Mouse (Mus musculus) stomach, embryonic 16.5 days (tissue): ENCODE results near the gene Tenm3. TPM values are rescaled to one million over a fixed set of nuclear protein-coding genes. Genes with fewer than 3 reads are reported as not detected.

Experiments
- ATAC-seq: fragments of 200-750 bp; cut with Nextera tagmentation; 2 replicates; pipeline ENCODE4 v1.8.0; 2017; ENCODE audit warnings: moderate number of reproducible peaks, moderate TSS enrichment; ENCODE audit not compliant: insufficient read depth, low FRiP score
- H3K27ac ChIP-seq: fragments of 300-500 bp; sonication (generic); 2 replicates; pipeline ENCODE4 v1.5.1; 2014; ENCODE audit warnings: low read length
- H3K27me3 ChIP-seq: fragments of 300-500 bp; sonication (generic); 2 replicates; pipeline ENCODE4 v1.6.1; 2014; ENCODE audit warnings: low read length, control low read depth, mixed read lengths; ENCODE audit not compliant: control insufficient read depth, insufficient read depth
- H3K36me3 ChIP-seq: fragments of 300-500 bp; sonication (generic); 2 replicates; pipeline ENCODE4 v1.6.1; 2014; ENCODE audit warnings: low read length; ENCODE audit not compliant: control insufficient read depth, insufficient read depth
- H3K4me1 ChIP-seq: fragments of 300-500 bp; sonication (generic); 2 replicates; pipeline ENCODE4 v1.6.1; 2014; ENCODE audit warnings: low read length, control low read depth, mixed read lengths; ENCODE audit not compliant: control insufficient read depth, insufficient read depth
- H3K4me2 ChIP-seq: fragments of 300-500 bp; sonication (generic); 2 replicates; pipeline ENCODE4 v1.6.1; 2014; ENCODE audit warnings: low read depth, low read length, mixed read lengths
- H3K4me3 ChIP-seq: fragments of 300-500 bp; sonication (generic); replicated peaks from 2 replicates; pipeline ENCODE4 v1.5.1; 2014; ENCODE audit warnings: mild to moderate bottlenecking, low read length
- H3K9ac ChIP-seq: fragments of 300-500 bp; sonication (generic); 2 replicates; pipeline ENCODE4 v1.6.1; 2014; ENCODE audit warnings: low read length
- H3K9me3 ChIP-seq: fragments of 300-500 bp; sonication (generic); replicated peaks from 2 replicates; pipeline ENCODE4 v1.6.1; 2016; ENCODE audit warnings: low read length, control low read depth; ENCODE audit not compliant: control insufficient read depth
- WGBS: fragments of 180-500 bp; shearing (Covaris S2); extraction: QIAGEN DNeasy Blood & Tissue Kit; methylation state at CpG from one replicate; pipeline ENCODE4 v1.1.7; 2014; 5-methylcytosine and 5-hydroxymethylcytosine counted together
- polyA plus RNA-seq: library from polyadenylated mRNA; unstranded; fragments of >200 nt; fragmentation: Nextera tagmentation; extraction: Ambion mirVana; gene quantifications from 2 replicates; pipeline ENCODE4 v1.2.1, GENCODE M21; 2015

The Tenm3 gene
- polyA plus RNA-seq, 1 experiment from 2014 or later = 12.5 TPM

DNA sequence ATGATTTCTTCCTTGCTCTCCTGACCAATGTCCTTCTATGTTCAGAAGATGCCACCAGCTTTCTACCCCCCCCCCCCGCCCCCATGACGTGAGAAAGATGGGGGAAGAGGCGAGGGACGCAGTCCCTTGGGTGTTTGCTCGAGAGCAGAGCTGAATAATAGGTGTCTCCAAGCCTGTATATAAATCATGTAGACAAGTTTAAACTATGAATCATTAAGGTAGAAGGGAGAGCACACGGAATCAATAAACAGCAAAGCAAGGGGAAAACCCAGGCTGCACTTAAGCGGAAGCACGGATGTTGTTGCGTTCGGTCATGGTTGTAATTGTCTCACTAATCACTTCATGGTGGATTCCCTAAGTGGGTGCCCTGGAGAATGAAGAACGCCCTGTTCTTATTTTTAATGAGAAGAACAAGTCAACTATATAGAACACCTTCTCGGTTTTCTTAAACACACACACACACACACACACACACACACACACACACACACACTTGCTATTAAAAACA is 638.9 kb downstream of the Tenm3 start:
- Histone ChIP-seq H3K4me1 (no peaks in the 10 kb centered on the region; the same call in 1 of the 2 replicates), H3K4me3 (no peak overlapping the region), H3K9ac (no peak overlapping the region), H3K27me3 (no peaks in the 10 kb centered on the region), H3K36me3 (no peaks in the 10 kb centered on the region), H3K27ac (no peak overlapping the region), H3K4me2 (no peak overlapping the region), H3K9me3 (no peaks in the 10 kb centered on the region)
- WGBS = 47% methylated on average over 12 of the region's 12 CpGs
- ATAC-seq = no peak

DNA sequence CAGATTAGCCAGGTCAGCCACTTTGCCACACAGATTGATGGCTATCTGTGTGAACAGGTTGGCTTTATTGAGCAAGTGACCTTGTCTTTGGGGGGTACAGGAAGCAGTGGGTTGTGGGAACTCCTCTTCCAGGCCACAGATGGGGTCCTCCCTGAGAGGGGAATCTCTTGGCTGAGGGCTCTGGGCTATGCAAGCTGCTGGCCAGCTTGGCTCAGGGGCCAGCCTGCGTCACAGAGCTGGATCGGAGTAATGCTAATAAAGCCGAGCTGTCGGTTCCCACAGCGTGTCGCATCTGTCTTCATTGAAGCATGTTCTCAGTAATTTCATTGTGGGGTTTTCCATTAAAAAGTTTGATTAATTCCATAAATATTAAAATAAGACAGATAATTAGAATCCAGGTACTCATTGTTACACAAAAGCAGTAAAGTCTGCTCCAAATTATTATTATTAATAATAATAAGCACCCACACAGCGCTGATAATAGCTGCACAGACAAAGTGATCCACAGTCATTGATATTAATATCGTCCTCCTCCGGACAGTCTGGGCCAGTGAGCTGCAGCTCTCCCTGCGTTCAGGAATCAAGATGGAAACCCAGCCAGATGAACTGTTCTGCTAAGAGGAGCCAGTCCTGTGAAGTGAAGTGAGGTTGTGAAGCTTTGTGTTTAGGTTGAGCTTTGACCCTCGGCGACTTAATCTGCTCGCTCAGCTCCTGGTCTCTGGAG is 639.5 kb downstream of the Tenm3 start:
- WGBS = 62% methylated on average over 13 of the region's 13 CpGs

DNA sequence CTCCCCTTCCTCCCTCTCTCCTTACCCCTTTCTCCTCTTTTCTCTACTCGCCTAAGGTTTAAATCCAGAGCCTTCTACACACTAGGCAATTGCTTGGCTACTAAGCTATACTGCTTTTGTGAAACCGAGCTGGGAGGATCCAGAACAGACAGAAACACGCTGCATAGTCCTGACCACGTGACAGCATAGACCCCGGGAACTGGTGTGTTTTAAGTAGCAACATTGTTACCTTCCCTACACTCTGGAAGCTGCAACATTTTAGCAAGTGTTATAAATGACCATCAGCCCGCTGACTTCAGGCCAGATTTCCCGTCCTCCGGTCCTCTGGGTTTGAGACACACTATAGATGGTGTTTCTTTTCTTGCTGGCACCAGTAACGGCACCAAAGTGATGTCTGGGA is 640.1 kb downstream of the Tenm3 start:
- no peak overlapping the region for H3K4me2 ChIP-seq
- WGBS = 60% methylated on average over 9 of the region's 9 CpGs
- no peaks in the 10 kb centered on the region for H3K27me3 ChIP-seq
- H3K36me3 ChIP-seq = no peaks in the 10 kb centered on the region
- no peak for ATAC-seq
- no peaks in the 10 kb centered on the region for H3K9me3 ChIP-seq
- H3K4me3 ChIP-seq = no peak overlapping the region
- no peak overlapping the region for H3K9ac ChIP-seq
- H3K27ac ChIP-seq = no peak overlapping the region
- H3K4me1 ChIP-seq = no peaks in the 10 kb centered on the region; the same call in 1 of the 2 replicates

More for the DNA sequence above, 639.5 kb downstream of the Tenm3 start:
- no peaks in the 10 kb centered on the region for H3K27me3 ChIP-seq
- ATAC-seq = no peak
- no peaks in the 10 kb centered on the region for H3K9me3 ChIP-seq
- no peak overlapping the region for H3K9ac ChIP-seq
- H3K27ac ChIP-seq = no peak overlapping the region
- H3K4me3 ChIP-seq = no peak overlapping the region
- no peaks in the 10 kb centered on the region for H3K36me3 ChIP-seq
- H3K4me2 ChIP-seq = no peak overlapping the region
- no peaks in the 10 kb centered on the region; the same call in 1 of the 2 replicates for H3K4me1 ChIP-seq

DNA sequence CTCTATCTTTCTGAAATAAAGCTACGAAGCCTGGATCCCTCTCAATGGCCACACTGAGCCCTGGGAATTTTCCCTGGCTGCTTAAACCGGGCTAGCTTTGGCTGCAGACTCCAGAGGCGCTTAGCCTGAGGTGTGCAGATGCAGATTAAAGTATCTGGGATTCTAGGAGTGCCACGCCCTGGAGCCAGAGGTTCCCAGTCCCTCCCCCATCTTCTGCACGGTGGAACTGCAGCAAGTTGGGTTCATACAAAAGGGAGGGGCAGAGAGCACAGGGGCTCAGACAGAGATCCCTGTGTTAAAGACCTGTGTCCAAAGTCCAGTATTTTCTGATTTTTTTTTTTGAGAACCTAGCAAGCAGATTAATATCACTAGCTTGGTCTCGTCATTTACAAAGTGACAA is 640.6 kb downstream of the Tenm3 start:
- WGBS = 55% methylated on average over 6 of the region's 6 CpGs

DNA sequence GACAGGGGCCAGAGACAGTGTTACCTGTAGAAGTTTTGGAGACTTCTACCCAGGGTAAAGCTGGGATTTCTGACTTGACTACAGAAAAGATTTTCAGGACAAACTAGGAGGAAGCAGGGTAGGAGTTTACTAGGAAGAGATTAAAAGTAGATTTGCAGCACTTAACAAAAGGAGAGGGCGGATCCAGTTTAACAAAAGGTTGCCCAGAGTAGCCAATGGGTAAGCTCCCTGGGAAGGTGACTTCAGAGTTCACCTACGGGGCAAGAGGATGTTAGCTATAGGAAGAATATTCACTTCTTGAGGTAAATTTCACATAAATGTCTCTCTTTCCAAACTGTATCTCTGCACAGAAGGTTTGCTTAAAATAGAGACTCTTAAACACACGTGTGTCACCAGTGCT is 641.1 kb downstream of the Tenm3 start:
- Histone ChIP-seq H3K4me3 (no peak overlapping the region), H3K4me1 (no peaks in the 10 kb centered on the region; the same call in 1 of the 2 replicates), H3K9me3 (no peaks in the 10 kb centered on the region), H3K36me3 (no peaks in the 10 kb centered on the region), H3K9ac (no peak overlapping the region), H3K27me3 (no peaks in the 10 kb centered on the region), H3K4me2 (no peak overlapping the region), H3K27ac (no peak overlapping the region)
- WGBS = 66% methylated on average over 3 of the region's 3 CpGs
- no peak for ATAC-seq

More for the DNA sequence above, 640.6 kb downstream of the Tenm3 start:
- Histone ChIP-seq H3K4me3 (no peak overlapping the region), H3K27ac (no peak overlapping the region), H3K9me3 (no peaks in the 10 kb centered on the region), H3K27me3 (no peaks in the 10 kb centered on the region), H3K9ac (no peak overlapping the region), H3K4me1 (no peaks in the 10 kb centered on the region; the same call in 1 of the 2 replicates), H3K4me2 (no peak overlapping the region), H3K36me3 (no peaks in the 10 kb centered on the region)
- no peak for ATAC-seq

DNA sequence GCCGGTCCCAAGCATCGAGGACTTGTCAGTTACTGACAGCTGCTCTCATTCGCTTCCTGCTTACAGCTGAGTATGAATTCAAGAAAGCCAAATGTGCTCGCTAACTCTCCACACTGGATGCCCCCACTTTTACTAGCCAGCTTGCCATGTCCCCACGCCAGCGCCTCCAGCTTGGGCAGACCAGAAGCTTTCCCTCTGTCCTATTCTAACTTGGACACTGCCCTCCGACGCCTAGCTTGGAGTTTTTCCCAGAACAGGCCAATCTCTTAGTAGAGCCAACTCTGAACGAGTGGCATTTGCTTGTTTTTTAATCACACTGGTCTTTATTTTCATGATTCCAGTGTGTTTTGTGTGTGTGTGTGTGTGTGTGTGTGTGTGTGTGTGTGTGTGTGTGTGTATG is 644.6 kb downstream of the Tenm3 start:
- WGBS = 90% methylated on average over 9 of the region's 9 CpGs
- H3K4me1 ChIP-seq = no peaks in the 10 kb centered on the region; the same call in 1 of the 2 replicates
- no peaks in the 10 kb centered on the region for H3K9me3 ChIP-seq
- ATAC-seq = no peak
- no peak overlapping the region for H3K27ac ChIP-seq
- H3K27me3 ChIP-seq = no peaks in the 10 kb centered on the region
- H3K4me2 ChIP-seq = no peak overlapping the region
- no peaks in the 10 kb centered on the region for H3K36me3 ChIP-seq
- no peak overlapping the region for H3K9ac ChIP-seq
- no peak overlapping the region for H3K4me3 ChIP-seq

DNA sequence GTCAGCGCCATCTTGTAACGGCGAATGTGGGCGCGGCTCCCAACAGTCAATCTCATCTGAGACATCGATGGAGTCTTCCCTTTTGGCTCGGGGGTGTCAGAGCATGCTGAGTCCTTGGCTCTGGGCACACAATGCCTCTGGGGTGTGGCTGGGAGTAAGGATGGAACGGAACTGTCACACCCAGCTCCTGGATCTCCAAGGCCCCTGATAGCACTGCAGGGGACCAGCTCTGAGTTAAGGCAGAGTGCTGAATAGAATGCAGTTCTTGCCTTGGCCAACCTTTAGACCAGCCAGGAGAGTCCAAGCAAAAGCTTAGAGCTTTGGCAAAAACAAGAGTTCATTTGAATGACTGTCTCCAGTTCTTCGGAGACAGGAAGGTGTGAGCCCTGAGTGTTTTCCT is 647.8 kb downstream of the Tenm3 start:
- no peaks in the 10 kb centered on the region for H3K9me3 ChIP-seq
- no peak overlapping the region for H3K27ac ChIP-seq
- H3K4me2 ChIP-seq = no peak overlapping the region
- H3K9ac ChIP-seq = no peak overlapping the region
- WGBS = 94% methylated on average over 9 of the region's 9 CpGs
- no peak overlapping the region for H3K4me3 ChIP-seq
- ATAC-seq = no peak
- no peaks in the 10 kb centered on the region for H3K4me1 ChIP-seq
- no peaks in the 10 kb centered on the region for H3K27me3 ChIP-seq
- no peaks in the 10 kb centered on the region for H3K36me3 ChIP-seq

DNA sequence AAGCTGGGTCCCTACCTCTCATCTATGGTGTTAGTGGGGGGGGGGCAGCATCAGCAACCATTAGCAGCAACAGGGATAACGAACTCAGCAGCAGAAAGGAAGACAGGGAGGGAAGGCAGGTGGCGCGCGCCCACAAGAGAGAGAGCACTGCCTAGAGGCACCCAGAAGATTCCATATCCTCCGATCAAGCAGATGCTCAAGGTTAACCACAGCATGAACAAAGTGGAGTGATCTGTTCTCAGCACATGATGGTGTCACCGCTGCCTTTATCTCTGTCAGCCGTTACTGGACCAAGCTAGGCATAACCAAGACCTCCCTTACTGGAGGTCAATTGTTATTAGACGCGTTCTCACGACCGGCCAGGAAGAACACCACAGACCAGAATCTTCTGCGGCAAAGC is 655.2 kb downstream of the Tenm3 start:
- Histone ChIP-seq H3K27me3 (no peaks in the 10 kb centered on the region), H3K4me1 (no peaks in the 10 kb centered on the region), H3K27ac (no peak overlapping the region), H3K36me3 (no peaks in the 10 kb centered on the region), H3K9ac (no peak overlapping the region), H3K4me3 (no peak overlapping the region), H3K9me3 (no peaks in the 10 kb centered on the region), H3K4me2 (no peak overlapping the region)
- WGBS = 97% methylated on average over 12 of the region's 12 CpGs
- ATAC-seq = no peak

DNA sequence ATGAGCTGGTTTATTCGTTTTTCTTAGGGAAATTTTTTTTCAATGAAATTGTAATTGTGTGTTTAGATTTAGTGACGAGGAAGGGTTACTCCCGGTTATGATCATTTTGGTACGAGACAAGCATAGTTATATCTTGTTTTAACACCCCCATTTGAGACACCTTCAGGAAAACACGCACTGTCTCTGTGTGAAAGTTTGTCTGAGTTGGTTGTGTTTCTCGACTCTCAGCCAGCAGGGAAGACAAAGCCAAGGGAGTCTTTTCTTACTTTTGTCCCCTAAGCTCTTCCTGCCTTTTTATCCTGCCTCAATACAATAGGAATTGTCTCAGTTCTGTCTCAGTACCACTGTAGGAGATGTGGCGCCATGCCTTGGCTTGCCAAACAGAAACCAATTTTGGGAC is 660.0 kb downstream of the Tenm3 start:
- H3K27me3 ChIP-seq = no peaks in the 10 kb centered on the region
- no peak overlapping the region for H3K4me3 ChIP-seq
- no peak overlapping the region for H3K4me2 ChIP-seq
- no peaks in the 10 kb centered on the region for H3K4me1 ChIP-seq
- H3K9ac ChIP-seq = no peak overlapping the region
- H3K9me3 ChIP-seq = no peaks in the 10 kb centered on the region
- ATAC-seq = no peak
- no peaks in the 10 kb centered on the region for H3K36me3 ChIP-seq
- H3K27ac ChIP-seq = no peak overlapping the region
- WGBS = 87% methylated on average over 7 of the region's 7 CpGs
